Mouse (Mus musculus): ENCODE data around the gene Med19. TPM values are rescaled to one million over a fixed set of nuclear protein-coding genes. Genes with fewer than 3 reads are reported as not detected.
A peak's percentile ranks its signal among the peaks of the same experiment; 100 is the strongest.

Gene Med19
- polyA plus RNA-seq, 1 experiment from 2014 or later: 53.0 TPM

DNA sequence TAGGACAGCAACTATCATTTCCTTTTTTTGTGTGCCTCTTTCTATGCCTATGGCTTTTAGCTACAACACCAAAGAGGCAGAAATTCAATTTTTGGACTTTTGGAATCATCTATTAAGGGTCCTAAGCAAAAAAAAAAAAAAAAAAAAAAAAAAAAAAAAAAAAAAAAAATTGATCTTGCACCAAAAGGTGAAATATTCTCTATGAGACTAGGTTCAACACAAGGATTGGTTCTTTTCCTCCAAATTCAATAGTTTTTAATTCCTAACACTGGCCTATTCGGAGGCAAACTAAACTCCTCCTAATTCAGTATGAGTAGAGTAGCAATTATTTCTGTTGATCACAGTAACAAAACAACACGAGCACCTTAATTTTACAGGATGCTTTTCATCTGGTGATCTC lies 33.7 kb downstream of the Med19 start:
- WGBS: 91% methylated on average over 2 of the region's 2 CpGs
- Histone ChIP-seq H3K4me3 (replicated peaks) (no peak overlapping the region), H3K36me3 (peaks cover 15% of the 10 kb centered on the region), H3K27me3 (replicated peaks) (no peaks in the 10 kb centered on the region), H3K9ac (replicated peaks) (no peak overlapping the region), H3K4me1 (peaks cover 53% of the 10 kb centered on the region), H3K4me2 (no peak overlapping the region), H3K27ac (replicated peaks) (no peak overlapping the region), H3K9me3 (replicated peaks) (no peaks in the 10 kb centered on the region)
- no peak for ATAC-seq (ENCODE audit: low FRiP score)

DNA sequence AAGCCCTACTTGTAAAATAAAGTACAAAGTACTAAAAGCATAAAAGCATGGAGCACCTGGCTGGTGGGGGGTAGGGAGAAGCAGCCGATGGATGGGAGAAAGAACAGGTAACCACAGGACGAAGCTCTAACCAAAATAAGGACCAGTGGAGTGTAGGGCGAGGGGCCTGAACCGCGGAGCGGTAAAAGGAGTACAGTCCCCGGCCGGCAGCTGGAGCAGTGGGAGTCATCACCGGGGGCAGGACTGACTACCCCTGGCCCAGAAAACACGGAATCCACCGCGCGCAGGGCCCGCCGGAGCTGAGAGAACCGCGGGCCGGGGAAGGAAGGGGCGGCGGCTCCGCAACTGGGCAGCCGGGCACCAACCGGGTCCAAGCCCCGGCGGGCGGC lies 36.2 kb downstream of the Med19 start:
- 0% methylated on average over 18 of the region's 26 CpGs for WGBS
- ATAC-seq (ENCODE audit: low FRiP score): peak; percentile 4

DNA sequence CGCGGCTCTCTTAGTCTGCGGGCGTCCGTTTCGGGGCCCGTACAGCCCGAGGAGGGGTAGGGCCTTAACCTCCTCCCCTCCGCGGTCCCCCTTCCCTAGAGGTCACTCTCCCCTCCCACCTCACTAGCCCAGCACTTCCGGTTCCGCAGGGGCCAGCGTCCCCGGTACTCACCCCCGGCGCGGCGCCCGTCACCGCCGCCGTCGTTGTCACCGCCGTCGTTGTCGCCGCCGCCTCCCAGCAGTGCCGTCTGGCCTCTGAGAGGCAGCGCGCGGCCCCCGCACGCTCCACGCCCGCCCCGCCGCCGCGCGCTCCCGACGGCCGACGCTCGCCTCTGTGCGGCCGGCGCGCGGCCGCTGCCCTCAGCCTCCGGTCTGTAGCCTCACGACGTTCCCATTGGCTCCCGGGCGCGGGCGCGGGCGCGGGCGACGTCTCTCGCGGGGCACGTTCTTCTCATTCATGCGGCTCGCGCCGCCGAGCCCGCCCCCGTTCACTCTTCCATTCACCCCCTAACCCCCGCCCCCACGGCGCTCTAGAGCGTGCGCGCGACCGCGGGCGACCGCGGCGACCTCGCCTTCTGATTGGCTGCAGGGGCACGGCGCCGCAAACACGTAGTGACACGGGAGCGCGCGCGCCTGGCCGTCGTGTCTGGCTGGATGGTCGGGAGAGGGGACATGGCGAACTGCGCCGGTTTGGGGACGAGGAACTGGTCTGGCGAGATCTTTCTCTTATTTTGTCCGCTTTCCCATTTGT lies 36.8 kb downstream of the Med19 start, which contains the start of gene Zdhhc5:
TSS of gene Zdhhc5 (minus strand) at position 370 of the 751 bp plus-strand sequence.
- ATAC-seq (ENCODE audit: low FRiP score): peak; percentile 97
- WGBS: 3% methylated on average over 88 of the region's 107 CpGs
- Histone ChIP-seq H3K9ac (replicated peaks) (peak within 1 kb of the TSS; percentile 82), H3K27me3 (replicated peaks) (no peaks in the 10 kb centered on the region), H3K4me1 (peaks cover 27% of the 10 kb centered on the region), H3K4me2 (peak within 1 kb of the TSS; percentile 82), H3K9me3 (replicated peaks) (no peaks in the 10 kb centered on the region), H3K27ac (replicated peaks) (peak within 1 kb of the TSS; percentile 97), H3K4me3 (replicated peaks) (peak within 1 kb of the TSS; percentile 95), H3K36me3 (peaks cover 7% of the 10 kb centered on the region)

More for the DNA sequence above, 36.2 kb downstream of the Med19 start:
- H3K36me3 ChIP-seq: peaks cover 11% of the 10 kb centered on the region
- H3K4me2 ChIP-seq: peak overlapping the region; percentile 82
- H3K4me1 ChIP-seq: peaks cover 31% of the 10 kb centered on the region
- peak overlapping the region; percentile 82 for H3K9ac ChIP-seq (replicated peaks)
- peak overlapping the region; percentile 95 for H3K4me3 ChIP-seq (replicated peaks)
- no peaks in the 10 kb centered on the region for H3K27me3 ChIP-seq (replicated peaks)
- H3K9me3 ChIP-seq (replicated peaks): no peaks in the 10 kb centered on the region
- H3K27ac ChIP-seq (replicated peaks): peak overlapping the region; percentile 97

- Histone ChIP-seq H3K4me2 (peak overlapping the region; percentile 82), H3K36me3 (no peaks in the 10 kb centered on the region), H3K9ac (replicated peaks) (peak overlapping the region; percentile 64), H3K27me3 (replicated peaks) (no peaks in the 10 kb centered on the region), H3K4me1 (peaks cover 27% of the 10 kb centered on the region), H3K9me3 (replicated peaks) (no peaks in the 10 kb centered on the region), H3K4me3 (replicated peaks) (peak overlapping the region; percentile 95), H3K27ac (replicated peaks) (peak overlapping the region; percentile 97)
- under 1% methylated on average over 33 of the region's 33 CpGs for WGBS
- peak; percentile 97 for ATAC-seq (ENCODE audit: low FRiP score)
Observed at GRCm38 (mm10) chr2:84715562-84716361, 37.6 kb downstream of the Med19 start.

GRCm38 (mm10) chr2:84716423-84717355 lies 38.5 kb downstream of the Med19 start:
- 38% methylated on average over 9 of the region's 9 CpGs for WGBS
- no peak for ATAC-seq (ENCODE audit: low FRiP score)

GRCm38 (mm10) chr2:84717357-84717756 lies 39.2 kb downstream of the Med19 start:
- Histone ChIP-seq H3K4me2 (no peak overlapping the region), H3K9ac (replicated peaks) (no peak overlapping the region), H3K36me3 (peaks cover 4% of the 10 kb centered on the region; the same call in 1 of the 2 replicates), H3K9me3 (replicated peaks) (no peaks in the 10 kb centered on the region), H3K4me1 (peaks cover 29% of the 10 kb centered on the region), H3K27ac (replicated peaks) (no peak overlapping the region), H3K4me3 (replicated peaks) (no peak overlapping the region), H3K27me3 (replicated peaks) (no peaks in the 10 kb centered on the region)
- no peak for ATAC-seq (ENCODE audit: low FRiP score)
- WGBS: 94% methylated on average over 4 of the region's 4 CpGs

More at GRCm38 (mm10) chr2:84716423-84717355, 38.5 kb downstream of the Med19 start:
- peak overlapping the region; percentile 64 for H3K9ac ChIP-seq (replicated peaks)
- peak overlapping the region; percentile 95 for H3K4me3 ChIP-seq (replicated peaks)
- no peaks in the 10 kb centered on the region for H3K27me3 ChIP-seq (replicated peaks)
- H3K36me3 ChIP-seq: peaks cover 3% of the 10 kb centered on the region; the same call in 1 of the 2 replicates
- H3K4me2 ChIP-seq: peak overlapping the region; percentile 82
- H3K4me1 ChIP-seq: peaks cover 33% of the 10 kb centered on the region
- H3K27ac ChIP-seq (replicated peaks): peak overlapping the region; percentile 97
- H3K9me3 ChIP-seq (replicated peaks): no peaks in the 10 kb centered on the region

GRCm38 (mm10) chr2:84720718-84721117 lies 42.5 kb downstream of the Med19 start:
- H3K4me3 ChIP-seq (replicated peaks): no peak overlapping the region
- no peak overlapping the region for H3K9ac ChIP-seq (replicated peaks)
- no peak for ATAC-seq (ENCODE audit: low FRiP score)
- peaks cover 25% of the 10 kb centered on the region for H3K4me1 ChIP-seq
- H3K27me3 ChIP-seq (replicated peaks): no peaks in the 10 kb centered on the region
- peaks cover 21% of the 10 kb centered on the region for H3K36me3 ChIP-seq
- WGBS: 93% methylated on average over 2 of the region's 2 CpGs
- no peaks in the 10 kb centered on the region for H3K9me3 ChIP-seq (replicated peaks)
- no peak overlapping the region for H3K27ac ChIP-seq (replicated peaks)
- H3K4me2 ChIP-seq: no peak overlapping the region

GRCm38 (mm10) chr2:84721182-84721581 lies 43.0 kb downstream of the Med19 start:
- Histone ChIP-seq H3K4me3 (replicated peaks) (no peak overlapping the region), H3K9ac (replicated peaks) (no peak overlapping the region), H3K9me3 (replicated peaks) (no peaks in the 10 kb centered on the region), H3K27ac (replicated peaks) (no peak overlapping the region), H3K4me2 (no peak overlapping the region), H3K36me3 (peaks cover 22% of the 10 kb centered on the region), H3K27me3 (replicated peaks) (no peaks in the 10 kb centered on the region), H3K4me1 (peaks cover 29% of the 10 kb centered on the region)
- no peak for ATAC-seq (ENCODE audit: low FRiP score)
- 65% methylated on average over 3 of the region's 3 CpGs for WGBS

DNA sequence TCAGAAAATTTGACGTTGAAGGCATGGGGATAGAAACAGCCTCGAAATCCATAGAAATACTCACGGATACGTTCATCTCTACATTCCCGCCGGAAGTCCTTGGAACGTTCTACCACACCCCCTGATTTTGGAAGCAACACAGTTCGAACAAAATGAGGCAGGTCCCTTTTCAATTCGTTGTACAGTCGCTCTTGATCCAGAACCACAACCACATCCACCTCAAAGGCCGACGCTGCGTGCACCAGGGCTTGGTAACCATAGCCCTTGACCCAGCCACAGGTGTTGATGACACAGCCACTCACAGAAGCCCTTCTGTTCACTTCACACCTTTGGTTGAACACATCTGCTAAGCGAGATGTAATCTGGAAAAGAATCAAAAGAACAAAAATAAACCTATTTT lies 45.7 kb downstream of the Med19 start:
- no peak overlapping the region for H3K9ac ChIP-seq (replicated peaks)
- no peaks in the 10 kb centered on the region for H3K27me3 ChIP-seq (replicated peaks)
- no peak overlapping the region for H3K4me2 ChIP-seq
- H3K4me1 ChIP-seq: peaks cover 29% of the 10 kb centered on the region
- peaks cover 22% of the 10 kb centered on the region for H3K36me3 ChIP-seq
- 96% methylated on average over 14 of the region's 14 CpGs for WGBS
- no peak overlapping the region for H3K27ac ChIP-seq (replicated peaks)
- no peaks in the 10 kb centered on the region for H3K9me3 ChIP-seq (replicated peaks)
- no peak for ATAC-seq (ENCODE audit: low FRiP score)
- no peak overlapping the region for H3K4me3 ChIP-seq (replicated peaks)

GRCm38 (mm10) chr2:84725770-84726169 lies 47.6 kb downstream of the Med19 start:
- H3K9me3 ChIP-seq (replicated peaks): no peaks in the 10 kb centered on the region
- peak overlapping the region; percentile 61; the same call in 1 of the 2 replicates for H3K4me3 ChIP-seq (replicated peaks)
- H3K27ac ChIP-seq (replicated peaks): no peak overlapping the region
- ATAC-seq (ENCODE audit: low FRiP score): no peak
- H3K36me3 ChIP-seq: peaks cover 22% of the 10 kb centered on the region
- no peaks in the 10 kb centered on the region for H3K27me3 ChIP-seq (replicated peaks)
- no peak overlapping the region for H3K9ac ChIP-seq (replicated peaks)
- peak overlapping the region; percentile 82 for H3K4me2 ChIP-seq
- H3K4me1 ChIP-seq: peaks cover 29% of the 10 kb centered on the region
- WGBS: 97% methylated on average over 10 of the region's 10 CpGs

- H3K9me3 ChIP-seq (replicated peaks): no peaks in the 10 kb centered on the region
- peak overlapping the region; percentile 61 for H3K4me3 ChIP-seq (replicated peaks)
- peak overlapping the region; percentile 82 for H3K4me2 ChIP-seq
- peaks cover 24% of the 10 kb centered on the region for H3K4me1 ChIP-seq
- H3K9ac ChIP-seq (replicated peaks): peak overlapping the region; percentile 61
- H3K27ac ChIP-seq (replicated peaks): peak overlapping the region; percentile 64; the same call in 1 of the 2 replicates
- H3K27me3 ChIP-seq (replicated peaks): no peaks in the 10 kb centered on the region
- H3K36me3 ChIP-seq: peaks cover 18% of the 10 kb centered on the region
- peak; percentile 0; the same call in 1 of the 2 replicates for ATAC-seq (ENCODE audit: low FRiP score)
- WGBS: 4% methylated on average over 9 of the region's 9 CpGs
Observed at GRCm38 (mm10) chr2:84726716-84727115, 48.5 kb downstream of the Med19 start.

Measured in neural tube, embryonic 15.5 days (tissue).